Mouse (Mus musculus) embryo, embryonic 11 days (tissue): ENCODE measurements at regions not wholly inside any gene's neighbourhood (a gene's known extent, or its start where the extent isn't known, plus 50 kb on each side); places are given as distances from the start of the nearest gene placed in this dataset.

Experiments
- DNase-seq: peaks from one replicate; pipeline ENCODE4 v3.0.0-alpha.2; 2015

DNA sequence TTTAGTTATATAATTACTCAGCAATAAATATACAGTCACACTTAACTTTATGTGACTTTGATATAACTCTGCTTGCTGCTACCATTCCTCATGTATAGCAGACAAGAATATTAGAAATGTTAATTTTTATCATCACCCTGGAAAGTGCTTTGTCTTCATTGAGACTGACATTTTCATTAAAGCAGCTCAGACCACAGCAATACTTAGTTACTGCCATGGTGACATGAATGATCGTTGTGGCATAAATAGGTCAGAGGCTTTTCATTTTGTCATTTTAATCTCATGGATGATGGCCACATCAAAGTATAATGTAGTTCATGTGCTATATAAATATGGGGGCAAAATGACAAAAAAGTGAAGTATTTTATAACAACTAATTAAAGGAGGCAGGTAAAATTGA lies 498.1 kb downstream of the Slc22a22 start:
- DNase-seq = no peak

DNA sequence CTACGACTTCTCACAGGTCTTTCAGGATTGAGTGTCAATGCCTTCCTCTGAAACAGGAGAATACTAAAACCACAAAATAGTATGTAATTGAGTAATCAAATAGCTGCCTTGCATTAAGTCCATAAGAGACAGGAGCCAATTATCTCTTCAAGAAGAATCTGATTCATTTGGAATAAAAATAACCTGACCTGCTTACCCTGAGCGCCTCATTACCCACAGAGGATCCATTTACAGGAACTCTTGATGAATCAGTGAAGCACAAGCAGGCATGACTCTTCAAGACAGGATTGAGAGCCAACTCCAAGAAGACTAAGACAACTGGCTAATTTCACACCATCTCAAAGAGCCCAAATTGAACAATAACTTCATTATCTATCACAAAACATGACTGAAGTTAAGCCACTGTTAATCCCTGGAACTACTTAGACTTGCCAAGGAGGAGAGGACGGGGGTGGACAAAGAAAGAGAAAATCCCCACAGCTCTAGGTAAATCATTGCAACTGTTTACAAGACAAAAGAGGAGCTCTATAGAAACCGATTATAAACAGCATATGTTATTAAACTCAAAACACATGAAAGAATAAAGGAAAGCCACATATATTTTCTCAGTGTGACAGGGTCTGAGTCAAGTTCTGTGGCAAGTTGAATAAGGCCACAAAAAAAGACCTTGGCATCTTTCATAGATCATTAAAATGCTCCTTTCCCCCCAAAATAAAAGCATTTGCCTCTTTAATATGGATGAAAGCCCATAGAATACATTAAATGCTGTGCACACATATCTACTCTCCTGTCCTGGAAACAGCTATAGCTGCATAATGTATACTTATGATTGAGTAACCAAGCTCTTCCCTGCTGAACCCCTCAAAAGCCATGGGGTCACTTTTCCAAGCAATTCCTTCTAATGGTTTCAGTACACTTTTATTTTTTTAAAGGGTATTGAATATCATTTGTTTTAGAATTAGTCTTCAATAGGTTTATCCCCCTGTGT lies 501.7 kb downstream of the Slc22a22 start:
- DNase-seq = no peak

DNA sequence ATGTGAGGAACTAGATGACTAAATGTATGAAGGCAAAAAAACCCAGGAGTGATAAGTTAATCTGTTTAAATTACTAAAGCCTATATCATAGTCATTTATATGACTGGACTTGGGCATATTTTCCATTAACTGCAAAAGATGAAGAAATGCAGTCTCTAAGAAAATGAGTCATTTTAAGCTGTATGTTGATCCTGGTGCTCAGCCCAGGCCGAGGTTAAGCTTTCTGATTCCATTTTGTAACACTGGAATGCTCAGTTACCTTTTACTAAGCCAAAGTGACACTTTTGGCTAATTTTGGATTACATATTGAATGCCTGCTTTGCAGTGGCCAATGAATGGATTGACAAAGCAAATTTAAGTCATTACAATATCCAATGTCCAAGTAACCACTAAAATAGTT lies 507.3 kb downstream of the Slc22a22 start:
- no peak for DNase-seq

DNA sequence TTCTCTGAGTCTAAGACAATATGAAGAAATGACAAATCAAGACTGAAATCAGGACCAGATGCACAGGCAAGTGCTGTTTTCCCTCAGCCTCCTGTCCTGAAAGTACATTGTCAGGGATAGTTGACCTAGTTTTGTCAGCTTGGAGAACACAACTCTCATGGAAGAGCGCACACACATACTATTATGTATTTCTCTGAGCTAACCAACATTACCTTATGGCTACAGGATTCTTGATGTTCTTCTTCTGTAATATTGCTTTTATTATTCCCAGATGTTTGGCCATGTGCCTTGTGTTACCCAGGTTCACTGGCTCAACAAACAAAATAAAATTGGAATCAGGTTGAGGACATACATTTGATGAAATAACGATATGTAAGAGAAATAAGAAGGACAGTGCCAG lies 521.1 kb downstream of the Slc22a22 start:
- no peak for DNase-seq

DNA sequence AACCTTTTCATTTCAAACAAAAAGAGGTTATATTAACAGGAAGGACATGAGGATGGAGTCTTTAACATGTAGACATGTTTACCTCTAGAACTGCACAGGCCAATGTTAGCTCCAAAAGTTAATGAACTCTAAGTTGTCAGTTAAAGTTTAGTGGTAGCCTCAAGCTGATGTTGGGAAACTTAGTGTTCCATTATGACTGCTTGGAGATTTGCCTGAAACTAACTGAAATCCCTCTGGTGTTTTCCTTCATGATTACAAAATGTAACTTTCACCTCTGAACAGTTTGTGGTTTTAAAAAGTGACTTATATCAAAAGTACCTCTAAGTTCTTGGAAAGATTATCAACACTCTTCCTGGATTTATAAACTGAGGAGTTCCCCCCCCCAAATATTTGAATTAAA lies 525.2 kb downstream of the Slc22a22 start:
- no peak for DNase-seq

DNA sequence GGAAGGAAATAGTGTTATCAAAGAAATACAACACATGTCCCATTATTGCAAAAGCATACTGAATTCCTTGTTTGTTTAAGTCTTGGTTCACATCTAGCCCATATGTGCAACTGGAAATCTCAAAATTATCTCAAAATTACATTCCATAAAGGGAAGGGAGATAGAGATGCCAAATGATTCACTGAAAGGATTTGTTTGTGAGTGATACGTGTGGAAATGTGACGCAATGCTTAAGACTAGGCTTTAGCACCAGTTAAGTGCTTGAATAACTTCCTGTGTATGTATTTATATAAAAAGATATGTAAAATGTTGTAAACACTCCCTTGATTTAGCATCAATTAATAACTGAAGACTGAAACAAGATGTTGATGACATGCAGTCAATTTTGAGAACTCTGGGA lies 526.6 kb downstream of the Slc22a22 start:
- no peak for DNase-seq

DNA sequence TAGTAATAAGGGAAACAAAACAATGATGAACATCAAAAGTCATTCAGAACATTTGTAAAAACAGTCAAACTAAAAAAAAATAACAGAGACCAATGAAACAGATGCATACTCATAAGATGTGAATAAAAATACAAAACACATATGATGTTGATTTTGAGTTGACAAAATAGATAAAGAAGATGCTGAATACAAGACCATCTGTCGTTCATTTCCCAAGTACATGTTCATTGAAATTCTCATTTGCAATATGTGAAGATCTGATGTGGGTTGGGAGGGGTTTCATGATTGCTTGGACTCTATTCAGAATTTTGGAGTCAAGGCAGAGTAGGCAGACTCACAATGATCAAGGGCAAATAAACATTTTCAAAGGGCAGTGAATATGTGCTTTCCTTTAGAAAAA lies 536.5 kb downstream of the Slc22a22 start:
- no peak for DNase-seq

DNA sequence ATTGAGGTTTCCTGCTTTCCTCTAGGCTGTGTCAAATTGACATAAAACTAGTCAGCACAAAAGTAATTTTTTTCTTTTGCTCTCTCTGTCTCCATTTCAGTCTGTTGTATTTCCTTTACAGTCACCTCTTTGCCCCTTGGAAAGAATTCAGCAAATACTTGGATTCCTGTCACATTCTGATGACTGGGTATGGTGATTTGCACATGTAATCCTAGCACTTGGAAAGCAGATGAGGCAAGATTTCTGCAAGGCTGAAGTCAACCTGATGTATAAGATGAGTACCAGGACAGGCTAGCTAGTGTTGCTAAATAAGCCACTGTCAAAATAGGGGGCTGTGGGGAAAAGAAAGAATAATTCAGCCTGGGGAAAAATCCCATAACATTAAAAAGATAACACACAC lies 580.9 kb downstream of the Slc22a22 start:
- no peak for DNase-seq

DNA sequence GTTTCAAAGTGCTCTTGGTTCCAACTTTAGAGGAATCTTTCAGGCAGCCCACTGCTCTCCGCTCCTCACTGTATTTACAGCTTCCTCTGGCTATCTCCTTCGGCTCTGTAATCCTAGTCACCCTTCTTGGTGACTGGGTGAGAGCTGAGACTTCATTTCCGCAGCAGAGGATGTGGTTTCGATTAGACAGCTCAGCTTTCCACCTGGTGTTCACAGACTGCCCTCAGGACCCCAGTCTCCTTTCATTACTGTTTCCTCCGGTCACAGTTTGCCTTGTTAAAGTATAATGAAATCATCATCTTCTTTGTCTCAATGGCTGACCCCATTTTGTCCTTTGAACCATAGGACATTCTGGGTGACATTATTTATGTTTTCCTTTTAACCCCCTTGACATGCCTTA lies 595.9 kb downstream of the Slc22a22 start:
- DNase-seq = peak; percentile 60

DNA sequence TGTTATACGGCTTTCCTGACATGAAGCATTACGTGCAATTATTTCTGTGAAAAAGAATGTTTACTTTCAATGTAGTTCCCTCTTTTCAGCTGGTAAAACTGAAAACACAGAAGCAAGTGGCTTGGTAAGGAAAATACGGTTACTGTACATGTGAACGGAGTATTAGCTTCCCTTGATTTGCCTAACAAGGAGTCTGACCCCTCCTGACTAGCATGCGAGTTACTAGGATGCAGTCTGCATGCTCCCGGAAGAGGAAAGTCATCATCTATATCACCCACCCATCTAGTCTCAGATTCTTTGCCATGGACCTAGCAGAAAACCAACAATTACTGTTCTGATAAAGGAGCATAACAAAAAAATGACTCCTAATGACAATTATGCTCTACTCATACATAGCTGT lies 611.5 kb downstream of the Slc22a22 start:
- DNase-seq = no peak

DNA sequence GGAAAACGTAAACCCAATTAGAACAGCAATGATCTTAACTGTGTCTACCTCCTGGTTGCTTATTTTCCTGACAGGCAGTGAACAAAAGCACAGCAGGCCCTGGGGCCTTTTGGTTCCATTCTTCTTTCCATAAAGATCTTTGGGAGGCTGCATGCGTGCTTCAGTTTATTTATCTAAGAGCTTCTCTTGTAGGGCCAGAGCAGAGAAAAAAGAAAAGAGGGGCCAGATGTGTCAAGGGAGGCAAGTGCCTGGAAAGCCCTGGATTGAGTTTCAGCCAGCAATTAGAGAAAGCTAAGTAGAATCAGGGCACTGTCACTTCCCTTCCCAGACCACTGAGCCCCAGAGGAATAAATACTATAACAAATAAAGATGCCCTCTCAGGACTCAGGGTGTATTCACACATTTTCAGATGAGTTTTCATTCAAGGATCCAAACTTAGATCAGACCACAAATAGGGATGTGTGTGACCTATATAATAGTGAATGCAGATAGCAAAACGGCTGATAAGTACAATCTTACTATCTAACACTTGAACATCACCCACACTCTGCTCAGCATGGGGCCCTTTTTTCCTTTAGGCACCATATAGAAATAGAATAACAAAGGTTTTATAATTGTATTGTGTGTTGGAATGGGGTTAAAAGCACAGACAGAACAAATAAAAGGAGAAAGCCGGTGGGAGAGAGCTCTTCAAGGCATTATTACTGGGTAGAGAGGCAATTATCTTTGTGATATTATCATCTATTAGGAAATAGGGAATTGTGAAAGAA lies 612.2 kb downstream of the Slc22a22 start:
- peak; percentile 61 for DNase-seq

DNA sequence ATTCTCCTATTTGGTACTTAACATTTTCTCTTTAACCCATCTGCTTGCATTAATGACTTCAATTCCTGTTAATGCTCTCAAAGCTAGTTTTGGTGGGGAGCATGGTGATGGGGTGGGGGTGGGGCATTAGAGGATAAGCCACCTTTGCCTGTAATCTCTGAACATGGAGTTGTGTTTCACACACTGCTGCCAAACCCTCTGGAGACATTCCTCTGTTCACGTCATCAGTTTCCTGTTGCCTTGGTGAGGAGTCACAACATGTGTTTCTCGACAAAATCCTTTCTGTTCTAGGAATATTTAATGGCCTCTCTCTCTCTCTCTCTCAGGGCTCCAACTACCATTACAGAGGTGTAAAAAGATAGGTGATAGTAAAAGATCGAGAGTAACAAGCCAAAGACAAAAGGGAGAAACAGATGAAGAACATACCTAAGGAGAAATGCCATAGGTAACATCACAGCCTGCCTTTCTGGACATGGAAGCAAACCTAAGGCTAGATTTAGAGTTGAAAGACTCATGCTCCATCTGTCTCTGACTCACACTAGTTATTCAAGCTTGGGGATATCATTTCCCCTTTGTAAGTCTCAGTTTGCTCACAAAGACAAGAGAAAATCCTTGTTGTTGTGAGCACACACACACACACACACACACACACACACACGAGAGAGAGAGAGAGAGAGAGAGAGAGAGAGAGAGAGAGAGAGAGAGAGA lies 618.6 kb downstream of the Slc22a22 start:
- DNase-seq = peak; percentile 53

DNA sequence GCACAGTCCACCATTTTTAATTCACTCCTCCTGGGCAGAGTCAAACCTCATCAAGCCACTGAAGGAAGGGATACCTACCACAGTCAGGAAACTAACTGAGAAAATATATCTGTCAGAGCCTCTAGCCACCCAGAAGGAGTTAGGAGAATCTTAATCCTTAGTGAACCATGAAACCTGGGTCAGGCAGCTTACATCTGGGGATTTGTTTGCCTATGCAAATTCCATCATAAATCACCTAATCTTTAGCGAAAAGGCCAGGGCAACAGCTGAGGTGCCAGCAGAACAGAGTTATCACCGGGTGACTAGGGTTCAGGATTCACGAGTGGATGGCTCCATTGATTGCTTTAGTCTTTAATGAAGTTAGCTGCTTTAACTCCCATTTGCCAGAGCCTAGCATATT lies 619.3 kb downstream of the Slc22a22 start:
- DNase-seq = peak; percentile 64

DNA sequence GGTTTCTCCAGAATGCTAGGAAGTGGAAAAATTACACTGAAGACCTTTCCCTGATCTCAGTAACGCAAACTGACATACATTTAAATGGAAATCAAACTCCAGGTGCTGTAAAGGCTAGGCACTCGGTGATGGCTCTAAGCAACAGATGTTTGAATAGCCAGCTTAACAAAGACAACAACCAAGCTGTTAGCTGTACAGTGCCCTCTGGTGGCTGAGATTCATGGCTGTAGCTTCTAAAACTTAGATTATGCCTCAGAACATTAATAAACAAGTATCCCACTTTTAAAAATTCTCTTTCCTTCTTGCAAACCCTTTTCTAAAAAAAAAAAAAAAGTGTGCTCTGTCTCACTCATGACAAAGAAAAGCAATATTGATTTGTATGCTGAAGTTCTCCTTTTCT lies 621.4 kb downstream of the Slc22a22 start:
- peak; percentile 88 for DNase-seq

DNA sequence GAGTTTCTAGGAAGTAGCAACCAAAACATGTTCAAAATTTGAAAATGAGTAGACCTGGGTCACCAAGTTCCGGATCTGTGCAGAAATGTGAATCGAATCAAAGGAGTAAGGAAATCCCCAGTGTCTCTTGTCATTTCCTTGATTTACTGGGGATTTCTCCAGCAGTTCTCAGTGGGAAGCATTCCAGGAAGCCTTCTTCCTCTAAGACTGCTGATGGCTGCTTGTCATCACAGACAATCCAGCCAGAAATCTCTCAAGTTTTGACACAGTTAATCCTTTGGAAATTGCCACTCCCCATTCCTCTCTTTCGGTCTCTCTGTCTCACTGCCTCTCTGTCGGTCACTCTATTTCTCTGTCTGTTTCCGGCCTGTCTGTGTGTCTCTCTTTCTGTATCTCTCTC lies 624.3 kb downstream of the Slc22a22 start:
- DNase-seq = no peak

DNA sequence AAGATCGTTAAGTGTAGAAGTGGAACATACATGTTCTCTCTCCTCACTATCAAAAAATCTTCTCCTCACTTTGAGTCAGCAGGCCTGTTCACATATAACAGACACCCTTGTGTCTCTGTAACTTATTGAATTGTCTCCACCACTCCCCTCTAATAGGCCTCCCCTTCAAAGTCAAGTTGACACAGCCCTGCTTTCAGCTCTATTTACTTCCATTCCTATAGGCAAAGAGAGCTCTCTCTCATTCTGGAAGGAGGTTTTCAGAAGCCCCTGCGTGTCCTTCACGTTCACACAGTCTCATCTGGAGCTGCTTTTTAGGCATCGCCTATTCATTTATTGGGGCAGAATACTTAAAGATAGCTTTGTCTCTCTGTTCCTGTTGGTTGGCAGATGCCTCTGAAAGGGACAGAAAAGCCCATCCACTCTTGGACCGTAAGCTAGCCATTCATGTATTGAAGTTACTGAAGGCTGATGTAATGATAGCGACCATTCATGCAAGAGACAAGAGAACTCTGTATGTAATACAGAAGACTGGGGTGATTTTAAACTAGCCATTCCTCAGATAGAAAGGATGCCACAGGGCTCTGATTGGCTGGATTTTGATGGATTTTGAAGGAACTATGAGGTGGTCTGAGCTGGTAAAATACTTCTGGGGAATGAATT lies 629.8 kb downstream of the Slc22a22 start:
- DNase-seq = no peak

DNA sequence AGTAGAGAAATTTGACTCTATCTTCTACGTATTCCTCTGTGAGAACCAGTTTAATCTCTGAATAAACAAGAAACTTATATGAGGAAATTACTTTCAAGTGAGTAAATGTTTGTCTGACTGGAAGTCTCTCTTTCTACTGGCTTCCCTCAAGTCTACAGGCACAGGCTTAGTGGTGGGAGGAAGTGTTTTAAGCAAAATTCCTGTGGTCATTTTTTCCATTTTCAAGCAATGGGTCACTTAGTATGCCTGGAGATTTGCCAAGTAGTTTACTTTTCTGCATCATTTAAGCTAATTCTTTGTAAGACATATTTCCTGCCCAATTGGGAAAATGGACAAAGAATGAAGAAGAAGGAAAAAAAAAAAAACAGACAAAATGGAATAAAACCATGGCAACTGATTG lies 632.9 kb downstream of the Slc22a22 start:
- DNase-seq = no peak

DNA sequence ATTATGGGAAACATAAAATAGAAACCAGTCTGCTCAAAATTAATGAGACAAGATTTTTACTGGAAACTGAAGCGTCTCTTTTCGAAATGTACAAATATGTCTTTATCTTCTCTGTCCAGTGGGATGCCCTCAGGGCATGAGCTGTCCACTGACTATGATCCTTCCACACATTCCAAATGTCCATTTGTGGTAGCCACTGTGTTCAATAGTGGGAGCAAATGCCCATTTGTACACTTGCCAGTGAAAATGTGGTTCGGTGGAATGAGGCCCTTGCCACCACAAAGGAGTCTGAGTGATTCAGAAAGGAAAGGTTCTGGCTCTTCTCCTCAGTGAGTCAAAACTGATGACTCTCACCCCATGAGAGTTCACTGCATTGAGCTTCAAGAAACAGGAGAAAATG lies 635.9 kb downstream of the Slc22a22 start:
- DNase-seq = no peak

DNA sequence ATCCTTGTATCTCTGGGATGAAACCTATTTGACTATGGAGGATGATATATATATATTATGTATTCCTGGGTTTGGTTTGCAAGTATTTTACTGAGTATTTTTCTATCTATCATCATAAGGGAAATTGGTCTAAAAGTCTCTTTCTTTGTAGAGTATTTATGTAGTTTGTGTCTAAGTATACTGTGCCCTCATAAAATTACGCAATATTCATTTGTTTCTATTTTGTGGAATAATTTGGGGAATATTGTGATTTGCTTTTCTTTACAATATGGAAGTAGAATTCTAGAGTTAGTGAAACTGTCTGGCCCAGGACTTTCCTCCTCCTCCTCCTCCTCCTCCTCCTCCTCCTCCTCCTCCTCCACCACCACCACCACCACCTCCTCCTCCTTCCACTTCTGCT lies 640.1 kb downstream of the Slc22a22 start:
- no peak for DNase-seq

DNA sequence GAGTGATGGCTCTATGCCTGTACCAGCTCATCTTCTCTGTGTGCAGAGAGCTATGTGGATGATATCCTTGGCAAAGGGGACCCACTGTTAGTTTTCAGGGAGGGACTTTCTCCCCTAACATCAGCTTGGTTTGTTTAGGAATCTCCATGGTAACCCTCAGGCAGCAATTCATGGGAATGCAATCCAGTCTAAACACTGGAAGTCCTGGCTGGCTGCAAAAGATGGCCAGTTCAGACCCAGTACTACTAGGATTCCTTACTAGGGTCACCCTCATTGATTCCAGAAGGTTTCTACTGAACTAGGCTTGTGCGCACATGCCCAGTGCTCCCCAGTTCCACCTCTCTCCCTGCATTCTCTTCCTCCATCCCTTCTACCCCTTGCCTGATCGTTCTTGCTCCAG lies 642.8 kb downstream of the Slc22a22 start:
- no peak for DNase-seq

DNA sequence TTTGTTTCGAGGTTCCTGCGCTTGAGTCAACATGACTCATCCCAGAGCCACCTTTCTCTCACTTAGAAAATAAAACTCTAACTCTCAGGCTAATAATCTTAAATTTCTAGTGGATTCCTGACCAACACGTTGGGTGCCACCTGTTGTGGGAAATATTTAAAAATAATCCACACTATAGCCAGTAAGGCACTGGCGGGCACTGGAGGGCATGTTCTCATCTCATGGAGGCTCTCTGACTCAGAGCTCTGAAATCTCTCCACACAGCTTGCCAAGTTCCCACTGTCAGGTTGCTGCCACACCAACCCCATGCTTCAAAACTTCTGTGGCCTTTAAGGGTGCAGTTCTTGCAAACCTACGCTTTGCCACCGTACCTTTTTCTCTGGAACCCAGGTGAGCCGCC lies 644.8 kb downstream of the Slc22a22 start:
- DNase-seq = no peak

DNA sequence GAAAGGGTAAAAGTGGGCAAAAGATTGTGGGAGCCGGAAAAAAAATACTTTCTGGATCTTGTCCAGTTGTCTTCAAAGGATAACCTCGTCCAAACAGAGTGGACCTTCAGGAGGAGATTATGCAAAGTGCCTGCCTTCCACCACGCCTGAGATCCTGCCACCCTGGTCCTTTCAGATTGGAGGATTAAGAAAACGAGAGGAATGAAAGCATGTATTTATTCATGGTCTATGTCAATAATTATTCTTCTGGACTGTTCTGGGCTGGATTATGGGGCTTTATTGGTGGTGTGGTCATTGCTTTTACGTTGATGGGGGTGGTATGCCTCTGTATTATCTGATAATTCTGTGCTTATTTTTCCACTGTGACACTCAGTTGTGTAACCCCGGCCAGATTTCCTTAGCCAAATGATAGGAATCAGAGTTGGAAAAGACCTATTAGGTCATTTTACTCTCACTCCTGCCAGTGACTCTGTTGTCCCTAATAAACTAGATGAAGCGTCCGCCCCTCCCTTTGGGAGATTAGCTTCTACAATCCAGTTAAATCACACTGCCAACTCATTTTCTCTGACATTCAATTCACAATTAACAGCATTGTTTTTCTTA lies 656.3 kb downstream of the Slc22a22 start:
- DNase-seq = no peak
